Mouse (Mus musculus) neural tube, embryonic 13.5 days (tissue): Measurements from ENCODE around the gene Prepl. TPM values are rescaled to one million over a fixed set of nuclear protein-coding genes. Genes with fewer than 3 reads are reported as not detected.

Experiments
- ATAC-seq: fragments of 200-750 bp; cut with Nextera tagmentation; 2 replicates; pipeline ENCODE4 v1.8.0; 2017; ENCODE audit warnings: low read depth, mild to moderate bottlenecking, moderate TSS enrichment, moderate library complexity
- H3K27ac ChIP-seq: fragments of 300-500 bp; sonication (generic); replicated peaks from 2 replicates; pipeline ENCODE4 v1.5.1; 2015; ENCODE audit warnings: moderate library complexity, mild to moderate bottlenecking, inconsistent platforms
- H3K27me3 ChIP-seq: fragments of 300-500 bp; sonication (generic); 2 replicates; pipeline ENCODE4 v1.6.1; 2015; ENCODE audit warnings: mild to moderate bottlenecking, inconsistent platforms
- H3K36me3 ChIP-seq: fragments of 300-500 bp; sonication (generic); 2 replicates; pipeline ENCODE4 v1.6.1; 2015; ENCODE audit warnings: mild to moderate bottlenecking, inconsistent platforms
- H3K4me1 ChIP-seq: fragments of 300-500 bp; sonication (generic); replicated peaks from 2 replicates; pipeline ENCODE4 v1.6.1; 2015; ENCODE audit warnings: inconsistent platforms
- H3K4me2 ChIP-seq: fragments of 300-500 bp; sonication (generic); 2 replicates; pipeline ENCODE4 v1.6.1; 2015; ENCODE audit warnings: inconsistent platforms, mild to moderate bottlenecking, moderate library complexity
- H3K4me3 ChIP-seq: fragments of 300-500 bp; sonication (generic); 2 replicates; pipeline ENCODE4 v1.5.1; 2015; ENCODE audit warnings: mild to moderate bottlenecking, inconsistent platforms
- H3K9ac ChIP-seq: fragments of 300-500 bp; sonication (generic); 2 replicates; pipeline ENCODE4 v1.6.1; 2015; ENCODE audit warnings: moderate library complexity, mild to moderate bottlenecking, inconsistent platforms
- H3K9me3 ChIP-seq: fragments of 300-500 bp; sonication (generic); 2 replicates; pipeline ENCODE4 v1.6.1; 2016; ENCODE audit warnings: inconsistent platforms
- WGBS: fragments of 180-500 bp; shearing (Covaris S2); methylation state at CpG from one replicate; pipeline ENCODE4 v1.1.7; 2015; 5-methylcytosine and 5-hydroxymethylcytosine counted together
- polyA plus RNA-seq: library from polyadenylated mRNA; unstranded; fragments of >200 nt; fragmentation: Nextera tagmentation; extraction: Ambion mirVana; gene quantifications from 2 replicates; pipeline ENCODE4 v1.2.1, GENCODE M21; 2015

Gene Prepl
- 93.5 and 111 TPM in 2 replicates for polyA plus RNA-seq

DNA sequence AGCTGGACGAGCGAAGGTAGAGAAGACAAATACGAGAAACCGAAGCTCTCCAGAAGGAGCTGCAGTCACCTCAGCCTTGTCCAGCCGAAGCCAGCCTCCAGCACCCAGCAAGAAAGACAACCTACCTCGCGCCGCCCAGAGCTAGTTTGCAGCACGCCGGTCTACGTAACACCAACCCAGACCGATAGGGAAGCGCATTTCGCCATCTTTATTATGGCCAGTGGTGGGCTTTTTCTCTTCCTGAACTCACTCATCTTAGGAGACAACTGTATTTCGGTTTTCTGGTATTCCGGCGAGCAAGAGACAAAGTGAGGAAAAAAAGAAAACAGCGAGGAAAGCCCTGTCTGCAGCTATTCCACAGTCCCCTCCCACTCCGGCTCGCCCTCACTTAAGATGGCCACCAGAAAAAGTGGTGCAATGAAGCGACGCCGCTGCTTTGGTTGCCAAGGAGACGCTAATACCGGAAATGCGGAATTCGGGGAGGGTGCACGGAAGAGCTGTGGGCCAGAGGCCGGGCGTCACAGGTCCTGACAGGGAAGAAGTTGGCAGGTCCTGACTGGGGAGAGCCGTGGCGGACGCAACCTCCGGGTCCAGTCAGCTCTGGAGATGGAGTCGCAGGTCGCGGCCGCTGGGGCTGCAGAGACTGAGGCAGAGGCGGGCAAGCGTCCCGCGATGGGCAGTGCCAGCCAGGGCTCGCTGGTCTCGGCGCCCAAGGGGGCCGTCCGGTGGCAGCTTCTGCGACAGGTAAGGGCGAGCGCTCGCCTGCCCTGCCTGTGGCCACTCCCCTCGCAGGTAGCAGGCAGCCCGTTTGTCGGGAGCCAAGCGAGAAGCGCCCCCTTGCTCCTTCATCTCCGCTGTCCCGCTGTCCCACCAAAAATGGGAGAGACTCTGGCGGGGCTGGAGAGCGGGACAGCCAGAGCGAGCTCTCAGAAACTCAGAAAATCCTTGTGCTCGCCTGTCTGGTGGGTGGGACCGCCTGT lies at the start of gene Prepl, which contains the start of gene Camkmt:
Gene Prepl (minus strand): TSS at position 122 of the 980 bp plus-strand sequence.
Gene Camkmt (plus strand): TSS at position 433 of the 980 bp plus-strand sequence.
- Histone ChIP-seq H3K4me1 (peaks cover 21% of the 10 kb centered on the region), H3K36me3 (no peaks in the 10 kb centered on the region), H3K27ac (peak within 1 kb of the TSS; percentile 94), H3K4me2 (peak within 1 kb of the TSS; percentile 67), H3K4me3 (peak within 1 kb of the TSS; percentile 89), H3K27me3 (no peaks in the 10 kb centered on the region), H3K9me3 (no peaks in the 10 kb centered on the region), H3K9ac (peak within 1 kb of the TSS; percentile 83)
- WGBS, result under 1% methylated on average over 63 of the region's 63 CpGs
- ATAC-seq, result peak; percentile 99

DNA sequence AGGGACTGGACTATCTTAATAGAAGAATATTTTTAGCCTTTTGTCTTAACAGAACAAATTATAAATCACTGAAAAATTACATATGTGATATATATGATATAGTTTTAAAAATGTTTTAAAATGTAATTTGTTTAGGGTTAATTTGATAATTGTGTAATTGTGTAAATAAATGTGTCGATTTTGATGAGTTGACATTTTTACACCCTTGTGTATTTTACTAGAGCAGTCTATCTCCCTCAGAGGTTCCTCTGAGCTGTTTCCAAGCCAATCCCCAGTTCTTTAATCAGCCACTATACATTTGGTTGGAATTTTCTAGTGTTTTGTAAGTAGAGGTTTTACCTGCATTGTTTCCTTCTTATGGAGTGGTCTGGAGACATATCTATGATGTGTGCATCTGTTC lies 48.4 kb upstream of the Prepl start:
- H3K9ac ChIP-seq, result no peak overlapping the region
- H3K36me3 ChIP-seq, result no peaks in the 10 kb centered on the region
- no peaks in the 10 kb centered on the region for H3K27me3 ChIP-seq
- H3K4me3 ChIP-seq, result no peak overlapping the region
- WGBS, result 93% methylated on average over 1 of the region's 1 CpGs
- ATAC-seq, result no peak
- no peaks in the 10 kb centered on the region for H3K9me3 ChIP-seq
- H3K4me2 ChIP-seq, result no peak overlapping the region
- H3K27ac ChIP-seq, result no peak overlapping the region
- peaks cover 5% of the 10 kb centered on the region for H3K4me1 ChIP-seq

DNA sequence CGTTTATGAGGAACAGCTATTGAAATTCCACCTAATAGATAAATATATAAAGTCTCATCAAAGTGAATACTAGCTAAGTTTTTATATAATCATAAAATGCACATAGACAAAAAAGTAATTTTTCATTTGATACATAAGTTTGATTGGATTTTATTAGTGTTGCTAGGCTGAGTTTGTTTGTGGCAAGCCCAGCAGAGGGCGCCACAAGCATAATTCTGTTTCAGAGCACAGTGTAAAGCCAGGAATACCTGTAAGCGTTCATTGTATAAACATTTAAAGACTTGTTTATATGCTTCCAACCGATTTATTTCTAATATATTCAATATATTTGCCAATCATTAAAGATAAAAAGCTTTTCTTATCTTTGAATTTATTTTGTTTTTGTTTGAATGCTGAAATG lies 26.6 kb upstream of the Prepl start:
- no peaks in the 10 kb centered on the region for H3K27me3 ChIP-seq
- WGBS, result 35% methylated on average over 4 of the region's 4 CpGs
- H3K27ac ChIP-seq, result no peak overlapping the region
- H3K4me2 ChIP-seq, result no peak overlapping the region
- H3K4me1 ChIP-seq, result no peaks in the 10 kb centered on the region
- no peak overlapping the region for H3K9ac ChIP-seq
- no peak for ATAC-seq
- no peak overlapping the region for H3K4me3 ChIP-seq
- no peaks in the 10 kb centered on the region for H3K36me3 ChIP-seq
- H3K9me3 ChIP-seq, result no peaks in the 10 kb centered on the region

DNA sequence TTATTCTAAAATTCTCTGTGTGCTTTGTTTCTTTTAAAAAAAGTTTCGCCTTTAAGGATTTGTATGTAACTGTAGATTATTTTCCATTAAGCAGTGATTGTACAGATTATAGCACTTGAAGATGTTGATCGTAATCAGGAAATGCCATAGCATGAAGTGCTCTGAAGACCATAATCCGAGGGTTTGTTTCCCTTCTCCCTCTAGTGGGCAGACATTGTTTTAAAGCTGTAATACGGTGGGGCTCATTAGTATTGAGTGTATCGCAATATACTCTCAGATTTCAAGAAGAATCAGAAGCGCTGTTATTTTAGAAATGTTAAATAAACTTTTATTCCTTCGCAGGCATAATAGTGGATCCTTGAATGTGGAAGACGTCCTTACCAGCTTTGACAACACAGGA lies 23.4 kb upstream of the Prepl start:
- 86% methylated on average over 8 of the region's 8 CpGs for WGBS
- no peak overlapping the region for H3K4me2 ChIP-seq
- no peak overlapping the region for H3K27ac ChIP-seq
- H3K27me3 ChIP-seq, result no peaks in the 10 kb centered on the region
- no peaks in the 10 kb centered on the region for H3K36me3 ChIP-seq
- ATAC-seq, result no peak
- H3K4me3 ChIP-seq, result no peak overlapping the region
- no peaks in the 10 kb centered on the region for H3K4me1 ChIP-seq
- H3K9me3 ChIP-seq, result no peaks in the 10 kb centered on the region
- no peak overlapping the region for H3K9ac ChIP-seq

DNA sequence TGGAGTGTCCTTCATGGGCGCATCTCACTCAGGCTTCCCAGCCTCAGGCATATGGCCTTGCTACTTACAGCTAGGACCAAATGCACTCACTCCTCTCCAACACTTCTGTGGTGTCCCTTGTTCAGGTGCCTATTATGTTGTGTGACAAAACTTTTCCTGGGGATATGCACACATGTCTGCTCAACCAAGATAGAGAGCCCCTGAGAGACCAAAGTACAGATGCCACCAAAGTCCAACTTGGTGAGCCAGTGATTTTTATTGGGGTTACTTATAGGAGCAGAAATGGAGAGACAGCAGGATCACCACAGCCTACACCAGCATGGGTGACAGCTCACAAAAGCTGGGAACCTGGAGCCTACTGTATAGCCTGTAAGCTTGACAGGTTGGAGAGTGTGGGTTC lies 20.6 kb upstream of the Prepl start:
- H3K4me1 ChIP-seq, result no peaks in the 10 kb centered on the region
- 100% methylated on average over 1 of the region's 1 CpGs for WGBS

DNA sequence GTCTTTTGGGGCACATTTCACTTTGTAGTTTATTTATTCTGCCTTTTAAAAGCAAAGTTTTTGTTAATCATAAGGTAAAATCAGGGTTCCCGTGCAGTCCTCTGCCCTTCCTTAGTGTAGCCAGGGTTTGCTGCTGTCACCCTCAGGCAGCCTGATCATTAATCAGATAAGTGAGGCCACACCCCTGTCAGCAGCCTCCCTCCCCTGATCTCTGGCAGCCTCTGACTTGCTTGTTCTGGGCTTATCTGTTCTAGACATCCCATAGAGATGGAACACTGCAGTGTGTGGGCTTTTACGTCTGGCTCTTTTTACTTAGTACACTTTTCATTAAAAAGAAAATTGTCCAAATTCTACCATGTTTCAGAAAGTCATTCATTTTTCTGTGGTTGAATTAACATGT lies 13.3 kb upstream of the Prepl start:
- ATAC-seq, result no peak
- Histone ChIP-seq H3K4me2 (no peak overlapping the region), H3K27me3 (no peaks in the 10 kb centered on the region), H3K9ac (no peak overlapping the region), H3K4me3 (no peak overlapping the region), H3K36me3 (peaks cover 16% of the 10 kb centered on the region), H3K4me1 (no peaks in the 10 kb centered on the region), H3K27ac (no peak overlapping the region), H3K9me3 (peaks cover 6% of the 10 kb centered on the region; the same call in 1 of the 2 replicates)
- 44% methylated on average over 2 of the region's 2 CpGs for WGBS

More for the DNA sequence above, 20.6 kb upstream of the Prepl start:
- Histone ChIP-seq H3K36me3 (no peaks in the 10 kb centered on the region), H3K4me2 (no peak overlapping the region), H3K27me3 (no peaks in the 10 kb centered on the region), H3K4me3 (no peak overlapping the region), H3K9me3 (no peaks in the 10 kb centered on the region), H3K27ac (no peak overlapping the region), H3K9ac (no peak overlapping the region)
- ATAC-seq, result no peak

DNA sequence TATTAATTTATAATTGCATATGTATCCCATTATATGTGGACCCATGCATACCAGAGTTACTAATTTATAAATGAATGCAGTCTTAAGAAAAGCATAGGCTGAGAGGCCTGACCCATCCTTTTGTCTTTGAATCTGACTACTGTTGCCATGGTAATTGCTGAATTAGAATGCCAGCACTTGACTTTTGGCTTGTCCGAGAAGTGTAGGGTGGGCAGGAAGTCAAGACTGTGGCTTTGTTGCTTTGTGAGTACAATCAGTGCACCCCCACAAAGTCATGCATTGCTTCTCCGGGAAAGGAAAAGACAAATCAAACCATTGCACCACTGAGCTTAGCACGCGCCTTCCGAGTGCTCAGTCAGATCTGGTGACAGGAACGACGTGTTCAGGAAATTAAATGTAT lies 11.7 kb upstream of the Prepl start:
- Histone ChIP-seq H3K4me3 (no peak overlapping the region), H3K4me2 (no peak overlapping the region), H3K27me3 (no peaks in the 10 kb centered on the region), H3K9ac (no peak overlapping the region), H3K36me3 (peaks cover 30% of the 10 kb centered on the region), H3K27ac (no peak overlapping the region), H3K4me1 (no peaks in the 10 kb centered on the region), H3K9me3 (peaks cover 14% of the 10 kb centered on the region)
- 33% methylated on average over 7 of the region's 7 CpGs for WGBS
- ATAC-seq, result no peak

DNA sequence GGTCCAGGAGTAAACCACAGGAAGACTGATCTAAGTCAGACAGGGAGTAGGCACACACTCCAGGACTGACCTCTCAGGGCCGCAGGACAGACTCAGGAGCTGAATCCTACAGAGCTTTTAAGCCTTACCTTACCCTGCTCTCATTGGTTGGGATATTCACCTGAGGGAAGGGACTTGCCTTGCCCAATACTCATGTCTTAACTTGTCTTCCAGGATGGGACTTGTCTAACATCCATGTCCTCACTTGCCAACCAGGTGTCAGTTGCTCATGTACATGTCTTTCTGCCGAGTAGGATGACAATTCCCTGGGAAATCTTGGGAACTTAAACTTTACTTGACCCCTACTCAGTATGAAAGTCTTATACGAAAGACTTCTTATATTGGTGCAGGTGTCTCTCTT lies 10.2 kb upstream of the Prepl start:
- no peak overlapping the region for H3K4me2 ChIP-seq
- ATAC-seq, result no peak
- H3K4me3 ChIP-seq, result no peak overlapping the region
- no peak overlapping the region for H3K27ac ChIP-seq
- no peaks in the 10 kb centered on the region for H3K4me1 ChIP-seq
- H3K9ac ChIP-seq, result no peak overlapping the region
- H3K36me3 ChIP-seq, result peaks cover 30% of the 10 kb centered on the region
- H3K9me3 ChIP-seq, result peaks cover 14% of the 10 kb centered on the region
- H3K27me3 ChIP-seq, result no peaks in the 10 kb centered on the region
- 87% methylated on average over 3 of the region's 3 CpGs for WGBS

DNA sequence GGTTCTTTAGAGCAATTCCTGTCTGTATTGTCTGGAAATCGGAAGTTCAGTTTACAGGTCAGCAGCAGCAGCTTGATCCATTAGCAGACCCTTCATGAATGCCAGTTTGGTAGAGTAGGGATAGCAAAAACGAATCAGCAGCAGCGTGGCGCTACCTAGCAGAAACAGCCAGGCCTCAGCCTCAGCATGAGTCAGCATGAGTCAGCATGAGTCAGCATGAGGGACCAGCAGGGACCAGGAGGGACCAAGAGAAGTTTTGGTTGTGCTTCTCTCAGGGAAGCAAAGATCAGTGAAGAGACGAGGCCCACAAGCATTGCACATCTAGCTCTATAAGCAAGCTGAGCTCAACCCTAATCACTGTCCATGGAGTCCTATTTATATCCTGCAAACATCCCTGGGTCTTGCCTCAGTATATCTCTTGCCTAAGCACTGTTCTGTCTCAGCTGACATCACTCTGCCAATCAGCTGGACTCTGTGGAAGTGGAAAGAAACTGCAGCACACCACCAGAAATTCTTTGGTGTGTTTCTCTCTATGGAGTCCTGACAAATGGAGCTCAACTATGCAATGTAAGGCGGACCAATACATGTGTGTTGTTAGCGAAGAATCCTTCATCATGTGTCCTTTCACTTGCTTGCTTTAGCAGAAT lies 8.8 kb upstream of the Prepl start:
- 96% methylated on average over 7 of the region's 7 CpGs for WGBS
- no peaks in the 10 kb centered on the region for H3K27me3 ChIP-seq
- no peaks in the 10 kb centered on the region for H3K4me1 ChIP-seq
- H3K9ac ChIP-seq, result no peak overlapping the region
- no peak overlapping the region for H3K27ac ChIP-seq
- ATAC-seq, result no peak
- peaks cover 14% of the 10 kb centered on the region for H3K9me3 ChIP-seq
- no peak overlapping the region for H3K4me3 ChIP-seq
- H3K36me3 ChIP-seq, result peaks cover 30% of the 10 kb centered on the region
- no peak overlapping the region for H3K4me2 ChIP-seq

DNA sequence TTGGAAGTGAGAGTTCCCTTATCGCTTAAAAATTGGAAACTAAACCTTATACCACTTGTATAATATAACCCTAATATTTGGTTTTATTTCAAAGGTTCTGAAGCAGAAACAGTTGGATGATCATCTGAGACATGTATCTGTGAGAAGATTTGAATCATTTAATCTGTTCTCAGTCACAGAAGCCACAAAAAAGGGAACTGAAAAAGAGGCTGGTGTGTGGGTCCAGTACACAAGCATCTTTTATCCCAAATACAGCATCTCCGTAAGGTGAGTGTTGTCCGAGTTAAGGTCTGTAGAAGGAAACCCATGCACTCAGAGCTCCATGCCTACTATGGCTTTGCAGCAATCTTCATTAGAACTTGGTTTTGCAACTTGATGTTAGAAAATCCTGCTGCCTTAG lies 6.4 kb upstream of the Prepl start:
- no peak for ATAC-seq
- Histone ChIP-seq H3K4me1 (peaks cover 2% of the 10 kb centered on the region), H3K9ac (no peak overlapping the region), H3K4me2 (no peak overlapping the region), H3K27me3 (no peaks in the 10 kb centered on the region), H3K36me3 (peaks cover 30% of the 10 kb centered on the region), H3K27ac (no peak overlapping the region), H3K4me3 (no peak overlapping the region), H3K9me3 (peaks cover 14% of the 10 kb centered on the region)
- WGBS, result 90% methylated on average over 3 of the region's 3 CpGs

DNA sequence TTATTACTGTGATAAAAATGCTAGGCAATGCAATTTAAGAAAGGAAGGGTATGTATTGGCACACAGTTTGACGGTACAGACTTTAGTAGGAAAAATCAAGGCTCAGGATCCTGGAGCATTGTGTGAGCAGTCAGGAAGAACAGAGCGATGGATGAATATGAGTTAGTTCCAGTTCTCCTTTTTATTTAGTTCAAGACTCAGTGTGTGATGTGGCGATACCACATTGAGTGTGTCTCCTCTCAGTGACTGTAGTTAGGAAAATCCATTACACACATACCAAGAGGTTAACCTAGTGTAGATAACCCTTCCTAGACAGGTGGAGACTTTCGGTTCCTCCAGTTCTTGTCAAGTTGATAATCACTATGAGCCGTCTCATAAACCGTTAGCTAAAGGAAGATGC lies 1.7 kb upstream of the Prepl start:
- 95% methylated on average over 6 of the region's 6 CpGs for WGBS
- H3K27ac ChIP-seq, result no peak overlapping the region
- ATAC-seq, result no peak
- H3K27me3 ChIP-seq, result no peaks in the 10 kb centered on the region
- H3K4me1 ChIP-seq, result peaks cover 21% of the 10 kb centered on the region
- no peak overlapping the region for H3K9ac ChIP-seq
- peak overlapping the region; percentile 67; the same call in 1 of the 2 replicates for H3K4me2 ChIP-seq
- no peaks in the 10 kb centered on the region; the same call in 1 of the 2 replicates for H3K36me3 ChIP-seq
- no peaks in the 10 kb centered on the region for H3K9me3 ChIP-seq
- H3K4me3 ChIP-seq, result no peak overlapping the region

DNA sequence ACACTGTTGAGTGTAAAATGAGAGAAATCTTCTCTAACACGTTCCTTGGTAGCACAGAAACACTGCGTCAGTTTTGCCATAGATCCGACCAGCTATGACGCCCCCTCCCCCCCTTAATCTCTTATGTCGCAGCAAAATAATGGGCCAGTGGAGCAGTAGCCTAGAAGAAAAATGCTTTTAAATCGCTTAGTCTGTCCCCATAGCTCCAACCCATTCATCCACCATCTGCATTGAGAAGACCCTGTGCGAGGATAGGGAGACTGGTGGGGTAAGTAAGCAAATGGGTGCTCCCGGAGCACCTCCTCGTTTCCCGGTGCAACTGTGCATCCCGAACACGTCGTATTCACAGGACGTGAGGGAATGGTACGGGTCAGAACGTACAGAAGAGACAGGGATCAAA lies 420 bp downstream of the Prepl start:
- Histone ChIP-seq H3K36me3 (no peaks in the 10 kb centered on the region), H3K27me3 (no peaks in the 10 kb centered on the region), H3K27ac (peak overlapping the region; percentile 94), H3K9me3 (no peaks in the 10 kb centered on the region), H3K9ac (peak overlapping the region; percentile 83), H3K4me3 (peak overlapping the region; percentile 89), H3K4me2 (peak overlapping the region; percentile 67), H3K4me1 (peaks cover 21% of the 10 kb centered on the region)
- under 1% methylated on average over 16 of the region's 16 CpGs for WGBS
- ATAC-seq, result peak; percentile 41
